Mouse (Mus musculus): Measurements from ENCODE around the gene Upf3b. TPM values are rescaled to one million over a fixed set of nuclear protein-coding genes. Genes with fewer than 3 reads are reported as not detected.

The Upf3b gene
- 10 to 100 TPM; 14.1 to 25.5 TPM for polyA plus RNA-seq (2017; shearing (Covaris generic))

DNA sequence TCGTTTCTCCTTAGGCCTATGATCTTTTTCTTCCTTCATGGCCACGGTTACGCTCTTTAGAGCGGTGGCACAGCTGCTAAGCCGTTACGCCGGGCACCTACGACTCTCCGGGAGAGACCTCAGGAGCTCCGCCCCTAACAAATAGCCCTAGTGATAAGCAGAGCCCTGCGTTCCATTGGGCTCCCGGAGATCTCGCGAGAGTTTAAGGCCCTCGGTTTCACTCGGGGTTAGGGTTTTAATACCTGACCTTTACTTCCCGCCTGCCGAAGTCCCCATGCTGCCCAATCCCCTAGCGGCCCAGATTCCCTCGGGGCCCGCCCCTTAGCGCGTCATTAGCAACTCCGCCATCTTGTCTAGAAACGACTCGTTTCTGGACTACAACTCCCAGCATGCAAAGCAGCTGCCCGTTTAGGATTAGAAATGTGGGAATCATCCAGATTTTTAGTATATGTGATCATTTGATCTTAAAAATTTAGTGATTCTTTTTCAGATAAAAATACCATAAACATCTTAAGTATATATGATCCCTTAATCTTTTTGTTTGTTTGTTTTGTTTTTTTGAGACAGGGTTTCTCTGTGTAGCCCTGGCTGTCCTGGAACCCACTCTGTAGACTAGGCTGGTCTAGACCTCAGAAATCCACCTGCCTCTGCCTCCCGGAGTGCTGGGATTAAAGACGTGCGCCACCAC, at the start of gene Upf3b:
Upf3b (minus strand) TSS at position 130 of the 688 bp plus-strand sequence.

DNA sequence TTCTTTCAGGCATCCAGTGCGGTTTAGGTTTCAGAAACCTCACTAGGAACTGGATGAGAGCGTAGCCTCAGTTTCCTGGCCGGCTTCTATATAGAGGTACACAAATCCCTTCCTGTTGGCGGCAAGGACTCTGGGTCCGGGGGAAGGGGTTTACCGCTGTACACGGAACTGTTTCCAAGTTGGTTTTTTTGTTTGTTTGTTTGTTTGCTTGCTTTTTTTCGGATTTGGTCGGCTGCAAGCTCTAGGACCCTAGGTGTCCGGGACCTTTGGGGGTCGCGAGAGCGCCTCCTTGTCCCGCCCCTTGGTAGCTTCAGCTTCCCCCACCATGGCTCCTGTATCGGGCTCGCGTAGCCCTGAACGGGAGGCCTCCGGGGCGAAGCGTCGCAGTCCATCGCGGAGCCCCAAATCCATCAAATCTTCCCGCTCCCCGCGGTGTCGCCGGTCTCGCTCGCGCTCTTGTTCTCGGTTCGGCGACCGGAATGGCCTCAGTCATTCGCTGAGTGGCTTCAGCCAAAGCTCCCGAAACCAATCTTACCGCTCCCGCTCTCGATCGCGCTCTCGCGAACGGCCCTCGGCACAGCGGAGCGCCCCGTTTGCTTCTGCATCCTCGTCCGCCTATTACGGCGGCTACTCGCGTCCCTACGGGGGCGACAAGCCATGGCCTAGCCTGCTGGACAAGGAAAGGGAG, 16.7 kb upstream of the Upf3b start, which contains the start of gene Nkap:
Nkap (plus strand) TSS at position 125 of the 688 bp plus-strand sequence.

DNA sequence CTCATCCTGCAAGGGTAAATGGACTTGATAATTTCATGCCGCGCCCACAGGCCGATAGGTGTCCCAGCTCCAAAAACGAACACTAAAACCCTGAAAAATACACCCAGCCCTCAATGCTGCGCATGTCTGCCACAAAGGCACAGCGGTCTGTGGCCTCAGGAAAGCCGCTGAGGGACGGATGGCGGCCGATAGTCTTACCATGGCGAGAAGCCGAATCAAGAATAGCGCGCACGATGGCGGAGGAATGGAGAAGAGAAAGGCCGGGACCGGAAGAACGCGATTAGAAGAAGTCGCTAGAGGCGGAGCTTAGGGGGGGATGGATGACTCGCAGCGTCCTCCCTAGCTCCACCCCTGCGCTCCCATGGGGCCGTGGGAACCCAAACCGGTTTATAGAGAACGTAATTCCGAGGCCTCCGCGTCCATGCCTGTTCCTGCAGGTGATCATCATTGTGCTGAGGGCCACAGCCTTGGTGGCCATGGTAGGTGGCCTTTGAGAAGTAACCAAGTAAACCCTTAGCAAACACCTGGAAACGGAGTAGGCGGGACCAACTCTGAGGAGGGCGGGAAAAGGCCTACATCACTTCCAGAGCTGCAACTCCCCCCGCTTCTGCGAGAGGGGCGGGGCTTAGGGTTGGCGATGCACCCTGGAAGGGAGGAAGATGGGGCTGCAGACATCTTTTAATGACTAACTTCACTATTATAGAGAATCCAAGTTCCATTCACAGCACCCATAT, 25.0 kb downstream of the Upf3b start, which contains the start of gene Rpl39:
Rpl39 (minus strand) TSS at position 476 of the 734 bp plus-strand sequence.

DNA sequence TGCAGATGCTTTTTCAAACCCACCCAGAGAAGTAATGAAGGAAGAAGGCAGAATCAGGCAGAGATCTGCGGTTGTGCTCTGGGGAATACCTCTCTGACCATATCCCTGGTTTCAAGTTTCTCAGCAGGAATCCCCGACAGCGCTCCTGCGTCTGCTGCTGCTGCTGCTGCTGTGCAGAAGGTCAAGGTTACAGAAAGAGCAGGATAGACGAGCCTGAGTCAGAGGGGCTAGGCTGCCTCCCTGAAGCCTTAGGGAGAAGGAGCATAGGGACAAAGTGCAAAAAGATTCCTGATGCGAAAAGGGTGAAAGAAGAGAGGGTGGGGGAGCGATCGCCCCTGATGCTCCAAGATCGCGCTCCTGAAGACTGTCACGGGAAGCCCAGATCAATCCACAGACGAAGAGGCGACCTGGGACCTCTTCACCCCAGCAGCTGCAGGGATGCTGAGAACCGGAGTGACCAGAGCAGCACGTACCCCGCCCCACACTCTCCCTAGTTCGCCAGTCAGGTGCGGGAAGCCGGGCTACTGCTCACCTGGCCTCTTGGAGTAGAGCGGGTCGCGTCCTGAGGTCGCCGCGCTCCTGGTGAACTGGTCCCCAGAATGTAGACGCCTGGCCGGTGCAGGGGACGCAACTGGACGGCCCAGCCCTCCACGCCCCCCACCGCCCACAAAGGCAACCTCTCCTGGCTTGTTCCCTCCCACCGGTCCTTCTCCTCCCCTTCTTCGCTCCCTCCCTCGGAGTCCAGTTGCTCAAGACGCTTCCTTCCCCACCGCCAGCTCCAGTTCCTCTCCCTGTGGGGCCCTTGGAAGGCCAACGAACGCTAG, 61.8 kb downstream of the Upf3b start, which contains the start of gene Sowahd:
Sowahd (plus strand) TSS at position 780 of the 824 bp plus-strand sequence.

Other genes with a start within 250 kb of the Upf3b start
- gene Ube2a, start 236.4 kb downstream of the Upf3b start, polyA plus RNA-seq (2017; shearing (Covaris generic)) = 100 to 1,000 TPM; 100 to 107 TPM
- 10 to 100 TPM; 22.7 to 27.1 TPM for gene C330007P06Rik, start 236.2 kb downstream of the Upf3b start, polyA plus RNA-seq (2017; shearing (Covaris generic))
- 1 to 10 TPM; 1.4 to 2.9 TPM for gene Nkrf, start 207.4 kb downstream of the Upf3b start, polyA plus RNA-seq (2017; shearing (Covaris generic))
- gene Sept6, start 118.5 kb downstream of the Upf3b start, polyA plus RNA-seq (2017; shearing (Covaris generic)) = 100 to 1,000 TPM; 106 to 138 TPM
- gene Sowahd, start 61.5 kb downstream of the Upf3b start, polyA plus RNA-seq (2017; shearing (Covaris generic)) = not detected
- 100 to 1,000 TPM; 328 to 386 TPM for gene Rpl39, start 24.9 kb downstream of the Upf3b start, polyA plus RNA-seq (2017; shearing (Covaris generic))
- gene Nkap, start 16.5 kb upstream of the Upf3b start, polyA plus RNA-seq (2017; shearing (Covaris generic)) = 10 to 100 TPM; 17.7 to 21.1 TPM
- under 1 TPM; 0.20 to 0.21 TPM for gene Akap14, start 58.5 kb upstream of the Upf3b start, polyA plus RNA-seq (2017; shearing (Covaris generic))
- gene Ndufa1, start 80.8 kb upstream of the Upf3b start, polyA plus RNA-seq (2017; shearing (Covaris generic)) = 100 to 1,000 TPM; 204 to 213 TPM
- gene Rnf113a1, start 80.9 kb upstream of the Upf3b start, polyA plus RNA-seq (2017; shearing (Covaris generic)) = 10 to 100 TPM in 1 of 2 experiments, 1 to 10 TPM in 1; 7.4 to 12.5 TPM
- not detected for gene Gm9, start 100.7 kb upstream of the Upf3b start, polyA plus RNA-seq (2017; shearing (Covaris generic))
- gene Rhox1, start 111.9 kb upstream of the Upf3b start, polyA plus RNA-seq (2017; shearing (Covaris generic)) = under 1 TPM in 1 of 2 experiments, not detected in 1; 0.54 TPM
- not detected for gene Rhox2a, start 134.7 kb upstream of the Upf3b start, polyA plus RNA-seq (2017; shearing (Covaris generic))
- gene Rhox3a, start 139.6 kb upstream of the Upf3b start, polyA plus RNA-seq (2017; shearing (Covaris generic)) = not detected
- gene Rhox4a, start 155.0 kb upstream of the Upf3b start, polyA plus RNA-seq (2017; shearing (Covaris generic)) = not detected